Mouse (Mus musculus) hindlimb bud, embryonic 11.5 days (tissue): ENCODE measurements around the gene Arhgef7.

ENCODE experiments used
- DNase-seq: peaks from one replicate; pipeline ENCODE4 v3.0.0-alpha.2; 2012; ENCODE audit warnings: low read depth, low spot score; ENCODE audit errors: extremely low spot score

Arhgef7 gene

GRCm38 (mm10) chr8:11794956-11795355 lies 67.4 kb downstream of the Arhgef7 start:
- DNase-seq: no peak

GRCm38 (mm10) chr8:11797128-11797527 lies 69.6 kb downstream of the Arhgef7 start:
- DNase-seq: no peak

GRCm38 (mm10) chr8:11797729-11798479 lies 70.4 kb downstream of the Arhgef7 start:
- DNase-seq: no peak

- no peak for DNase-seq
Measured at GRCm38 (mm10) chr8:11798480-11798867, 71.0 kb downstream of the Arhgef7 start.

GRCm38 (mm10) chr8:11799098-11799497 lies 71.6 kb downstream of the Arhgef7 start:
- no peak for DNase-seq

- no peak for DNase-seq
Measured at GRCm38 (mm10) chr8:11800481-11800880, 73.0 kb downstream of the Arhgef7 start.

GRCm38 (mm10) chr8:11801571-11801970 lies 74.0 kb downstream of the Arhgef7 start:
- DNase-seq: no peak

- DNase-seq: no peak
Measured at GRCm38 (mm10) chr8:11804914-11805313, 77.4 kb downstream of the Arhgef7 start.

GRCm38 (mm10) chr8:11806252-11806651 lies 78.7 kb downstream of the Arhgef7 start:
- DNase-seq: no peak

- no peak for DNase-seq
Measured at GRCm38 (mm10) chr8:11807361-11807760, 79.8 kb downstream of the Arhgef7 start.

GRCm38 (mm10) chr8:11808047-11808446 lies 80.5 kb downstream of the Arhgef7 start:
- DNase-seq: no peak

GRCm38 (mm10) chr8:11810426-11810825 lies 82.9 kb downstream of the Arhgef7 start:
- no peak for DNase-seq

- no peak for DNase-seq
Measured at GRCm38 (mm10) chr8:11813801-11814200, 86.3 kb downstream of the Arhgef7 start.

GRCm38 (mm10) chr8:11815206-11815605 lies 87.7 kb downstream of the Arhgef7 start:
- DNase-seq: no peak

GRCm38 (mm10) chr8:11820136-11820535 lies 92.6 kb downstream of the Arhgef7 start:
- no peak for DNase-seq

- no peak for DNase-seq
Measured at GRCm38 (mm10) chr8:11820568-11820967, 93.0 kb downstream of the Arhgef7 start.

- no peak for DNase-seq
Measured at GRCm38 (mm10) chr8:11821451-11822206, 94.1 kb downstream of the Arhgef7 start.

- no peak for DNase-seq
Measured at GRCm38 (mm10) chr8:11822550-11823060, 95.1 kb downstream of the Arhgef7 start.

- DNase-seq: no peak
Measured at GRCm38 (mm10) chr8:11825756-11826155, 98.2 kb downstream of the Arhgef7 start.

GRCm38 (mm10) chr8:11827312-11827711 lies 99.8 kb downstream of the Arhgef7 start:
- DNase-seq: no peak

GRCm38 (mm10) chr8:11830214-11831046 lies 102.9 kb downstream of the Arhgef7 start:
- DNase-seq: no peak
